Mouse (Mus musculus): ENCODE measurements at regions not wholly inside any gene's neighbourhood (a gene's known extent, or its start where the extent isn't known, plus 50 kb on each side); places are given as distances from the start of the nearest gene placed in this dataset.

GRCm38 (mm10) chr13:90370746-90371414, 281.5 kb upstream of the Xrcc4 start:
- 82% methylated on average over 3 of the region's 3 CpGs for WGBS
- Histone ChIP-seq H3K27me3 (ENCODE audit: control insufficient read depth, insufficient read depth, low read length) (no peaks in the 10 kb centered on the region), H3K27ac (ENCODE audit: insufficient read depth, low read length) (no peak overlapping the region), H3K4me1 (ENCODE audit: control insufficient read depth, insufficient read depth, low read length) (no peaks in the 10 kb centered on the region), H3K4me3 (replicated peaks; ENCODE audit: insufficient read depth, low read depth, low read length) (no peak overlapping the region)
- TF ChIP-seq POLR2A (IDR thresholded peaks at IDR 0.05; ENCODE audit: borderline replicate concordance, insufficient read depth, low read length) = no peak
- TF ChIP-seq CTCF (IDR thresholded peaks at IDR 0.05; ENCODE audit: borderline replicate concordance, insufficient read depth, low read depth, low read length) = no peak
- no peak for DNase-seq

GRCm38 (mm10) chr13:90364518-90365027, 275.2 kb upstream of the Xrcc4 start:
- 88% methylated on average over 4 of the region's 4 CpGs for WGBS
- DNase-seq = no peak
- Histone ChIP-seq H3K4me3 (replicated peaks; ENCODE audit: insufficient read depth, low read depth, low read length) (no peak overlapping the region), H3K27ac (ENCODE audit: insufficient read depth, low read length) (no peak overlapping the region), H3K4me1 (ENCODE audit: control insufficient read depth, insufficient read depth, low read length) (no peaks in the 10 kb centered on the region), H3K27me3 (ENCODE audit: control insufficient read depth, insufficient read depth, low read length) (no peaks in the 10 kb centered on the region)
- no peak for TF ChIP-seq CTCF (IDR thresholded peaks at IDR 0.05; ENCODE audit: borderline replicate concordance, insufficient read depth, low read depth, low read length)
- no peak for TF ChIP-seq POLR2A (IDR thresholded peaks at IDR 0.05; ENCODE audit: borderline replicate concordance, insufficient read depth, low read length)

GRCm38 (mm10) chr13:90359861-90360601, 270.6 kb upstream of the Xrcc4 start:
- WGBS = 44% methylated on average over 10 of the region's 10 CpGs
- Histone ChIP-seq H3K4me3 (replicated peaks; ENCODE audit: insufficient read depth, low read depth, low read length) (no peak overlapping the region), H3K4me1 (ENCODE audit: control insufficient read depth, insufficient read depth, low read length) (no peaks in the 10 kb centered on the region), H3K27ac (ENCODE audit: insufficient read depth, low read length) (no peak overlapping the region), H3K27me3 (ENCODE audit: control insufficient read depth, insufficient read depth, low read length) (no peaks in the 10 kb centered on the region)
- TF ChIP-seq CTCF (IDR thresholded peaks at IDR 0.05; ENCODE audit: borderline replicate concordance, insufficient read depth, low read depth, low read length) (no peak), POLR2A (IDR thresholded peaks at IDR 0.05; ENCODE audit: borderline replicate concordance, insufficient read depth, low read length) (no peak)
- no peak for DNase-seq

GRCm38 (mm10) chr13:90358149-90358548, 268.7 kb upstream of the Xrcc4 start:
- no peak for TF ChIP-seq CTCF (IDR thresholded peaks at IDR 0.05; ENCODE audit: borderline replicate concordance, insufficient read depth, low read depth, low read length)
- no peak for TF ChIP-seq POLR2A (IDR thresholded peaks at IDR 0.05; ENCODE audit: borderline replicate concordance, insufficient read depth, low read length)
- DNase-seq = no peak

GRCm38 (mm10) chr13:90355602-90356001, 266.2 kb upstream of the Xrcc4 start:
- H3K27ac ChIP-seq (ENCODE audit: insufficient read depth, low read length) = no peak overlapping the region
- no peak overlapping the region for H3K4me3 ChIP-seq (replicated peaks; ENCODE audit: insufficient read depth, low read depth, low read length)
- WGBS = 100% methylated on average over 1 of the region's 1 CpGs
- TF ChIP-seq CTCF (IDR thresholded peaks at IDR 0.05; ENCODE audit: borderline replicate concordance, insufficient read depth, low read depth, low read length) (no peak), POLR2A (IDR thresholded peaks at IDR 0.05; ENCODE audit: borderline replicate concordance, insufficient read depth, low read length) (no peak)
- DNase-seq = no peak
- no peaks in the 10 kb centered on the region for H3K27me3 ChIP-seq (ENCODE audit: control insufficient read depth, insufficient read depth, low read length)
- H3K4me1 ChIP-seq (ENCODE audit: control insufficient read depth, insufficient read depth, low read length) = no peaks in the 10 kb centered on the region

More at GRCm38 (mm10) chr13:90358149-90358548, 268.7 kb upstream of the Xrcc4 start:
- 42% methylated on average over 1 of the region's 1 CpGs for WGBS
- Histone ChIP-seq H3K4me1 (ENCODE audit: control insufficient read depth, insufficient read depth, low read length) (no peaks in the 10 kb centered on the region), H3K27ac (ENCODE audit: insufficient read depth, low read length) (no peak overlapping the region), H3K4me3 (replicated peaks; ENCODE audit: insufficient read depth, low read depth, low read length) (no peak overlapping the region), H3K27me3 (ENCODE audit: control insufficient read depth, insufficient read depth, low read length) (no peaks in the 10 kb centered on the region)

GRCm38 (mm10) chr13:90342823-90343222, 253.4 kb upstream of the Xrcc4 start:
- 56% methylated on average over 4 of the region's 4 CpGs for WGBS
- no peaks in the 10 kb centered on the region for H3K27me3 ChIP-seq (ENCODE audit: control insufficient read depth, insufficient read depth, low read length)
- no peak for DNase-seq
- no peak overlapping the region for H3K4me3 ChIP-seq (replicated peaks; ENCODE audit: insufficient read depth, low read depth, low read length)
- no peaks in the 10 kb centered on the region for H3K4me1 ChIP-seq (ENCODE audit: control insufficient read depth, insufficient read depth, low read length)
- TF ChIP-seq CTCF (IDR thresholded peaks at IDR 0.05; ENCODE audit: borderline replicate concordance, insufficient read depth, low read depth, low read length) (no peak), POLR2A (IDR thresholded peaks at IDR 0.05; ENCODE audit: borderline replicate concordance, insufficient read depth, low read length) (no peak)
- H3K27ac ChIP-seq (ENCODE audit: insufficient read depth, low read length) = no peak overlapping the region

GRCm38 (mm10) chr13:90341597-90342212, 252.3 kb upstream of the Xrcc4 start:
- WGBS = 88% methylated on average over 8 of the region's 8 CpGs
- no peak for DNase-seq
- no peak overlapping the region for H3K27ac ChIP-seq (ENCODE audit: insufficient read depth, low read length)
- H3K4me3 ChIP-seq (replicated peaks; ENCODE audit: insufficient read depth, low read depth, low read length) = no peak overlapping the region
- no peaks in the 10 kb centered on the region for H3K4me1 ChIP-seq (ENCODE audit: control insufficient read depth, insufficient read depth, low read length)
- no peaks in the 10 kb centered on the region for H3K27me3 ChIP-seq (ENCODE audit: control insufficient read depth, insufficient read depth, low read length)
- no peak for TF ChIP-seq CTCF (IDR thresholded peaks at IDR 0.05; ENCODE audit: borderline replicate concordance, insufficient read depth, low read depth, low read length)
